11 mouse cellular contexts compared by ENCODE assay signal in genomic region chr7:66027747-66028146, GRCm38 (mm10). TPM values are rescaled to one million over a fixed set of nuclear protein-coding genes. Genes with fewer than 3 reads are reported as not detected.
DNase-seq lines count a peak whose midpoint lies in the region; ATAC-seq and TF ChIP-seq lines count a peak whose summit lies in the region.
"Had no signal": no experiment of that assay in that cellular context is flagged by ENCODE, and none has a peak within 500 bp of the region (broad histone marks: within the 10 kb centered on the region; RNA-seq: fewer than 3 reads in every experiment).

No protein-coding gene starts in this region.

- TF ChIP-seq EP300 in CH12.LX (IDR thresholded peaks at IDR 0.05; ENCODE audit: low read length): no peak

- no peaks in the 10 kb centered on the region for H3K79me2 ChIP-seq in CH12.LX (replicated peaks; ENCODE audit: control insufficient read depth, extremely low read depth, insufficient read depth, poor library complexity, severe bottlenecking)

- peak; percentile 70 for TF ChIP-seq CTCF in forebrain, postnatal 0 days (IDR thresholded peaks at IDR 0.05; ENCODE audit: low read depth)
- peak in 1 of 2 experiments; percentile 56; a peak in 2 of 4 replicates for TF ChIP-seq CTCF in CH12.LX (conservative IDR thresholded peaks at IDR 0.05 in 1 of 2, IDR thresholded peaks at IDR 0.05 in 1 of 2; ENCODE audit: low read depth in 2 of 2, low read length in 2 of 2)
- TF ChIP-seq CTCF in cortical plate, adult 2 months (IDR thresholded peaks at IDR 0.05; ENCODE audit: extremely low read depth, insufficient read depth, low read length): peak; percentile 47

- intact Hi-C loops in left cerebral cortex, postnatal 25 days (cut with DNase I): loop anchor here (5.0 kb wide), 1 partner anchor 295 kb away; no protein-coding TSS in a partner anchor
- intact Hi-C loops in left cerebral cortex, postnatal 4 days (cut with DNase I): no loop called here

- no peak overlapping the region for H3K4me2 ChIP-seq in forebrain, postnatal 0 days (ENCODE audit: low read depth)
- H3K4me2 ChIP-seq in forebrain, embryonic 13.5 days: no peak overlapping the region
- H3K4me2 ChIP-seq in CH12.LX (ENCODE audit: insufficient read depth, low read depth, poor library complexity, severe bottlenecking): no peak overlapping the region
- H3K4me2 ChIP-seq: forebrain, embryonic 12.5 days had no signal

- no peak overlapping the region for H3K27ac ChIP-seq in forebrain, postnatal 0 days (ENCODE audit: low read depth, low read length)
- no peak overlapping the region for H3K27ac ChIP-seq in forebrain, embryonic 13.5 days
- H3K27ac ChIP-seq in CH12.LX (ENCODE audit: insufficient read depth, low read depth): no peak overlapping the region
- H3K27ac ChIP-seq in cortical plate, adult 2 months (ENCODE audit: insufficient read depth, low read length): no peak overlapping the region
- H3K27ac ChIP-seq: forebrain, embryonic 12.5 days had no signal

- H3K9me3 ChIP-seq in forebrain, postnatal 0 days (ENCODE audit: low read length): no peaks in the 10 kb centered on the region
- H3K9me3 ChIP-seq in forebrain, embryonic 13.5 days (replicated peaks): no peaks in the 10 kb centered on the region
- peaks cover 5% of the 10 kb centered on the region for H3K9me3 ChIP-seq in CH12.LX (replicated peaks; ENCODE audit: low read length)

- DNase-seq in forebrain, postnatal 0 days: peak; percentile 40
- peak; percentile 20 to 55 for DNase-seq in left cerebral cortex, postnatal 25 days (ENCODE audit: low spot score in 2 of 2)
- DNase-seq in left cerebral cortex, postnatal 4 days: no peak
- peak; percentile 8 for DNase-seq in CH12.LX (ENCODE audit: extremely low read depth)
- no peak for DNase-seq in thymus, postnatal 36 days
- DNase-seq in thymus, postnatal 10 days (ENCODE audit: low spot score in 2 of 2): no peak
- DNase-seq: layer of hippocampus, postnatal 36 days had no signal

- H3K4me1 ChIP-seq in forebrain, postnatal 0 days (ENCODE audit: insufficient read depth): no peaks in the 10 kb centered on the region
- no peaks in the 10 kb centered on the region for H3K4me1 ChIP-seq in forebrain, embryonic 13.5 days
- no peaks in the 10 kb centered on the region for H3K4me1 ChIP-seq in CH12.LX (ENCODE audit: control insufficient read depth in 1 of 2, insufficient read depth in 2 of 2)
- no peaks in the 10 kb centered on the region for H3K4me1 ChIP-seq in cortical plate, adult 2 months (ENCODE audit: control insufficient read depth, insufficient read depth, low read length)
- H3K4me1 ChIP-seq: forebrain, embryonic 12.5 days had no signal

- H3K4me3 ChIP-seq in forebrain, postnatal 0 days (ENCODE audit: low read depth, low read length): no peak overlapping the region
- no peak overlapping the region for H3K4me3 ChIP-seq in forebrain, embryonic 13.5 days
- no peak overlapping the region for H3K4me3 ChIP-seq in CH12.LX (replicated peaks in 1 of 3; ENCODE audit: low read depth in 2 of 3, low read length in 2 of 3, poor library complexity in 1 of 3)
- H3K4me3 ChIP-seq in cortical plate, adult 2 months (ENCODE audit: insufficient read depth, low read length): no peak overlapping the region
- H3K4me3 ChIP-seq: forebrain, embryonic 12.5 days had no signal

- dilution Hi-C loops in CH12.LX (cut with MboI; ENCODE audit: extremely low pct_ligation_motif_present, extremely low pct_unique_long_range_greater_than_20kb, low sequenced_read_pairs): no loop called here

- H3K9ac ChIP-seq in forebrain, postnatal 0 days: no peak overlapping the region
- no peak overlapping the region for H3K9ac ChIP-seq in forebrain, embryonic 13.5 days
- no peak overlapping the region for H3K9ac ChIP-seq in CH12.LX (ENCODE audit: insufficient read depth, low read depth)
- H3K9ac ChIP-seq: forebrain, embryonic 12.5 days had no signal

- peak; percentile 37 for TF ChIP-seq RAD21 in CH12.LX (IDR thresholded peaks at IDR 0.05; ENCODE audit: low read depth, low read length)

- ATAC-seq in forebrain, postnatal 0 days: peak; percentile 56; the same call in 1 of the 2 replicates
- ATAC-seq in forebrain, embryonic 13.5 days: no peak

- no peaks in the 10 kb centered on the region for H3K27me3 ChIP-seq in forebrain, postnatal 0 days (ENCODE audit: insufficient read depth, low read length)
- no peaks in the 10 kb centered on the region for H3K27me3 ChIP-seq in forebrain, embryonic 13.5 days
- peaks cover 84% of the 10 kb centered on the region for H3K27me3 ChIP-seq in CH12.LX (replicated peaks)
- H3K27me3 ChIP-seq: forebrain, embryonic 12.5 days had no signal

- H3K36me3 ChIP-seq in forebrain, postnatal 0 days (ENCODE audit: insufficient read depth): no peaks in the 10 kb centered on the region
- no peaks in the 10 kb centered on the region for H3K36me3 ChIP-seq in forebrain, embryonic 13.5 days (ENCODE audit: poor library complexity, severe bottlenecking)
- H3K36me3 ChIP-seq in CH12.LX (replicated peaks in 1 of 2; ENCODE audit: control insufficient read depth in 1 of 2, insufficient read depth in 1 of 2, low read length in 1 of 2): no peaks in the 10 kb centered on the region
- H3K36me3 ChIP-seq: forebrain, embryonic 12.5 days had no signal

- TF ChIP-seq POLR2A in CH12.LX (IDR thresholded peaks at IDR 0.05; ENCODE audit: low read depth, low read length): no peak
- TF ChIP-seq POLR2A in cortical plate, adult 2 months (IDR thresholded peaks at IDR 0.05; ENCODE audit: extremely low read depth, insufficient read depth, low read length): no peak

- 87% methylated on average over 2 of the region's 2 CpGs for WGBS in forebrain, postnatal 0 days
- WGBS in forebrain, embryonic 13.5 days: 84% methylated on average over 2 of the region's 2 CpGs

- in situ Hi-C loops in CH12.LX (cut with MboI; ENCODE audit: low pct_ligation_motif_present, low pct_unique_long_range_greater_than_20kb, low sequenced_read_pairs): no loop called here

TF ChIP-seq in CH12.LX, 34 proteins besides CTCF, POLR2A, EP300 and RAD21:
- TF ChIP-seq JUN (IDR thresholded peaks at IDR 0.05; ENCODE audit: insufficient read depth, low read depth, low read length) (no peak), SMC3 (IDR thresholded peaks at IDR 0.05; ENCODE audit: low read depth, low read length) (peak; percentile 63), ZC3H11A (IDR thresholded peaks at IDR 0.05; ENCODE audit: low read depth, low read length) (no peak), ETS1 (conservative IDR thresholded peaks at IDR 0.05; ENCODE audit: low read depth, low read length) (no peak)

RNA-seq across cellular contexts. Expression of gene Gm45213, which starts 15.7 kb away (rescaled TPM):
- total RNA-seq in forebrain, postnatal 0 days (2014; rRNA removed): not detected in 2 replicates
- not detected in 2 replicates for polyA plus RNA-seq in forebrain, postnatal 0 days (2015; fragmentation: Nextera tagmentation; extraction: Ambion mirVana)
- polyA plus RNA-seq in forebrain, embryonic 13.5 days (2015; fragmentation: Nextera tagmentation; extraction: Ambion mirVana): not detected in 2 replicates
- not detected for total RNA-seq in left cerebral cortex, postnatal 25 days (2021)
- total RNA-seq in left cerebral cortex, postnatal 4 days (2021): not detected
- not detected in 2 replicates for total RNA-seq in CH12.LX (2012; rRNA removed)
- not detected in 2 replicates for total RNA-seq in CH12.LX (2014; rRNA removed)
- polyA plus RNA-seq in CH12.LX (2012; ENCODE audit: insufficient read length, low read depth): not detected in 2 replicates
- not detected in 2 replicates for polyA plus RNA-seq in cortical plate, adult 2 months (2012; rRNA removed)
- total RNA-seq: heart, postnatal 14 days; layer of hippocampus, postnatal 36 days had no signal
- polyA plus RNA-seq: forebrain, embryonic 12.5 days had no signal

RNA-seq across cellular contexts. Expression of gene Snrpa1, which starts 31.1 kb away (rescaled TPM):
- 45.6 and 55.8 TPM in 2 replicates for total RNA-seq in forebrain, postnatal 0 days (2014; rRNA removed)
- polyA plus RNA-seq in forebrain, postnatal 0 days (2015; fragmentation: Nextera tagmentation; extraction: Ambion mirVana): 135 TPM in 2 replicates
- 201 and 206 TPM in 2 replicates for polyA plus RNA-seq in forebrain, embryonic 13.5 days (2015; fragmentation: Nextera tagmentation; extraction: Ambion mirVana)
- total RNA-seq in left cerebral cortex, postnatal 25 days (2021): 10 to 100 TPM; 29.8 to 33.1 TPM
- 10 to 100 TPM; 52.3 to 58.9 TPM for total RNA-seq in left cerebral cortex, postnatal 4 days (2021)
- total RNA-seq in CH12.LX (2012; rRNA removed) (146 and 218 TPM in 2 replicates), CH12.LX (2014; rRNA removed) (189 and 212 TPM in 2 replicates)
- 189 and 207 TPM in 2 replicates for polyA plus RNA-seq in CH12.LX (2012; ENCODE audit: insufficient read length, low read depth)
- polyA plus RNA-seq in cortical plate, adult 2 months (2012; rRNA removed): 34.6 and 36.1 TPM in 2 replicates

RNA-seq across cellular contexts. Expression of gene Selenos, which starts 51.7 kb away (rescaled TPM):
- total RNA-seq in forebrain, postnatal 0 days (2014; rRNA removed): 49.7 and 52.2 TPM in 2 replicates
- 110 and 117 TPM in 2 replicates for polyA plus RNA-seq in forebrain, postnatal 0 days (2015; fragmentation: Nextera tagmentation; extraction: Ambion mirVana)
- 70.7 TPM in 2 replicates for polyA plus RNA-seq in forebrain, embryonic 13.5 days (2015; fragmentation: Nextera tagmentation; extraction: Ambion mirVana)
- 10 to 100 TPM; 47.4 to 59.4 TPM for total RNA-seq in left cerebral cortex, postnatal 25 days (2021)
- total RNA-seq in left cerebral cortex, postnatal 4 days (2021): 10 to 100 TPM; 41.2 to 41.9 TPM
- total RNA-seq in CH12.LX (2012; rRNA removed) (75.0 and 113 TPM in 2 replicates), CH12.LX (2014; rRNA removed) (101 and 120 TPM in 2 replicates)
- 112 and 123 TPM in 2 replicates for polyA plus RNA-seq in CH12.LX (2012; ENCODE audit: insufficient read length, low read depth)
- 77.2 and 82.2 TPM in 2 replicates for polyA plus RNA-seq in cortical plate, adult 2 months (2012; rRNA removed)

Comparison
In these comparisons a context has a peak if more than half of its experiments do, and no peak if none do; other contexts are left out.
1. DNase-seq: peak in forebrain, postnatal 0 days (single experiment), left cerebral cortex, postnatal 25 days (2 of 2) and CH12.LX (single experiment); none in left cerebral cortex, postnatal 4 days (single experiment), thymus, postnatal 36 days (0 of 2) and thymus, postnatal 10 days (0 of 2).